Mouse (Mus musculus) lung, embryonic 15.5 days (tissue): Measurements from ENCODE around the gene Prtn3. TPM values are rescaled to one million over a fixed set of nuclear protein-coding genes. Genes with fewer than 3 reads are reported as not detected.

Experiments used
- ATAC-seq: fragments of 200-750 bp; cut with Nextera tagmentation; 2 replicates; pipeline ENCODE4 v1.8.0; 2017; ENCODE audit warnings: moderate number of reproducible peaks, borderline replicate concordance; ENCODE audit not compliant: low FRiP score, low TSS enrichment; ENCODE audit errors: extremely low read depth
- H3K27ac ChIP-seq: fragments of 300-500 bp; sonication (generic); 2 replicates; pipeline ENCODE4 v1.5.1; 2015; ENCODE audit warnings: moderate library complexity, mild to moderate bottlenecking, inconsistent platforms
- H3K27me3 ChIP-seq: fragments of 300-500 bp; sonication (generic); 2 replicates; pipeline ENCODE4 v1.6.1; 2015; ENCODE audit warnings: inconsistent platforms
- H3K36me3 ChIP-seq: fragments of 300-500 bp; sonication (generic); 2 replicates; pipeline ENCODE4 v1.6.1; 2015; ENCODE audit warnings: inconsistent platforms
- H3K4me1 ChIP-seq: fragments of 300-500 bp; sonication (generic); 2 replicates; pipeline ENCODE4 v1.6.1; 2015; ENCODE audit warnings: inconsistent platforms
- H3K4me2 ChIP-seq: fragments of 300-500 bp; sonication (generic); 2 replicates; pipeline ENCODE4 v1.6.1; 2015; ENCODE audit warnings: inconsistent platforms, mild to moderate bottlenecking, moderate library complexity
- H3K4me3 ChIP-seq: fragments of 300-500 bp; sonication (generic); 2 replicates; pipeline ENCODE4 v1.5.1; 2015; ENCODE audit warnings: mild to moderate bottlenecking, inconsistent platforms
- H3K9ac ChIP-seq: fragments of 300-500 bp; sonication (generic); 2 replicates; pipeline ENCODE4 v1.6.1; 2015; ENCODE audit warnings: inconsistent platforms
- H3K9me3 ChIP-seq: fragments of 300-500 bp; sonication (generic); 2 replicates; pipeline ENCODE4 v1.6.1; 2016; ENCODE audit warnings: inconsistent platforms
- WGBS: fragments of 180-500 bp; shearing (Covaris S2); methylation state at CpG from one replicate; pipeline ENCODE4 v1.1.7; 2015; 5-methylcytosine and 5-hydroxymethylcytosine counted together
- polyA plus RNA-seq: library from polyadenylated mRNA; unstranded; fragments of >200 nt; fragmentation: Nextera tagmentation; extraction: Ambion mirVana; gene quantifications from 2 replicates; pipeline ENCODE4 v1.2.1, GENCODE M21; 2015

Prtn3 gene
- polyA plus RNA-seq, result 3.7 and 3.8 TPM in 2 replicates

DNA sequence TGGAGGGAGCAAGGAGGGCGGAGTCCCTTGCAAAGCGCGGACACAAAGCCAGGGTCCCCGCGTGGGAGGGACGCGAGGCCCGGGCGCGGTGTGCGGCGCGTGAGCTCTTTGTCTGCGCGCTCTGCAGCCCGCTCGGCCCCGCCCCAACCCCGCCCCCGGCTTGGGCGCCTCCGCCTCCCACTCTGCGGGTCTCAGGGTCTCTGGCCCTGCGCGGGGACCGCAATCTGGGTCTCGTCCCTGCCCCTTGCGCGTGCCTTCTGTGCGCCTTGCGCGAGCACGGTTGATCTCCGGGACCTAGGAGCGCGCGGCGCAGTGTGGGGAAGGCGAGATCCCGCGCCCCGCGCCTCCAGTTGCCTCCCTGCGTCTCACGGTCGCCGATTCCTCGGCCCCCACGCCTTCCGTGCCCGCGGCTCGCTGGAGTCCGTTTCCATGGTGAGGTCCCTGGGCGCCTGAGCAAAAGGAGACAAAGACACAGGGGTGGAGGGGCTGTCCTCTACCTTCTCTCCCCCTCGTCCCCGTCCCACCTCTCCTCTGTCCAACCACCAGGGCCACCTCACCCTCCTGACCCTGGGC, at the start of gene Prtn3, which contains the start of gene Plppr3:
TSS of gene Prtn3 (plus strand) at position 187 of the 573 bp plus-strand sequence.
TSS of gene Plppr3 (minus strand) at position 345 of the 573 bp plus-strand sequence.
- Histone ChIP-seq H3K9ac (peak within 1 kb of the TSS; percentile 71), H3K9me3 (no peaks in the 10 kb centered on the region), H3K27ac (no peak within 1 kb of the TSS), H3K27me3 (no peaks in the 10 kb centered on the region), H3K4me3 (peak within 1 kb of the TSS; percentile 52), H3K4me1 (peaks cover 21% of the 10 kb centered on the region), H3K4me2 (peak within 1 kb of the TSS; percentile 87), H3K36me3 (no peaks in the 10 kb centered on the region)
- under 1% methylated on average over 46 of the region's 57 CpGs for WGBS
- ATAC-seq, result peak; percentile 82

- Histone ChIP-seq H3K4me2 (no peak overlapping the region), H3K9ac (no peak overlapping the region), H3K27me3 (no peaks in the 10 kb centered on the region), H3K27ac (no peak overlapping the region), H3K36me3 (no peaks in the 10 kb centered on the region), H3K4me3 (no peak overlapping the region), H3K9me3 (no peaks in the 10 kb centered on the region), H3K4me1 (peaks cover 4% of the 10 kb centered on the region; the same call in 1 of the 2 replicates)
- no peak for ATAC-seq
- WGBS, result 83% methylated on average over 3 of the region's 3 CpGs
Measured at GRCm38 (mm10) chr10:79831583-79831982, 42.7 kb upstream of the Prtn3 start.

DNA sequence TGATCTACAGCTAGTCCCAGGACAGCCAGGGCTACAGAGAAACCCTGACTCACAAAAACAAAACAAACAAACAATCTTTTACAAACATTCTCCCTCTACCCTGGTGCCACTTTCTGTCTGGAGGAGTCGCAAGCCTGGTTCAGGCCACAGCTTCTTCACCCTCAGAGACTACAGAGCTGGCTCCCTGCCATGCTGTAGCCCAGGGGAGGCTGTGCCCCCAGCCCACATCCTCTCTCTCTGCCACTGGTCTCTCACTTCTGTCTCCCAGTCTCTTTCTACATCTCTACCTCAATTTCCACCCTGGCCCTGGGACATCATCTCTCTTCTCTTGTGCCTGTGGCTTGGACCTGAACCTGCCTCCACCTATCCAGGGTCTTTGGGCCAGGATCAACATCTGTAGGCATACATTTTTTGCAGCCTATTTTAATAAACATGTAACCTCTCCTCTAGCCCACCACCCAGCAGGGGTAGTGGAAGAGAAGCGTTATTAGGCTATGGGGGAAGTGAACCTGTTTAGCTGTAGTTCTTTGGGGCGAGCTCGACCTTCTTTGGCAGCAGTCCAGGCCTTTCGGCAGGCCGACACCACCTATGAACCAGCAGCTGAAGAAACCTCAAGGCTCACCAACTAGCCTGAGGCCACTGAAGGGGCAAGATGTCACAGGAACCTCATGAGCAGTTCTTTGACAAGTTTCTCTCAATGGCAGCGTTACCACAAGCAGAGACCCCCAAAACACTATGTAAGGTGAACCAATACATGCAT, 42.1 kb upstream of the Prtn3 start:
- no peak overlapping the region for H3K4me2 ChIP-seq
- H3K4me3 ChIP-seq, result no peak overlapping the region
- no peaks in the 10 kb centered on the region for H3K36me3 ChIP-seq
- no peaks in the 10 kb centered on the region for H3K9me3 ChIP-seq
- no peak overlapping the region for H3K27ac ChIP-seq
- 60% methylated on average over 7 of the region's 7 CpGs for WGBS
- peaks cover 4% of the 10 kb centered on the region; the same call in 1 of the 2 replicates for H3K4me1 ChIP-seq
- no peaks in the 10 kb centered on the region for H3K27me3 ChIP-seq
- ATAC-seq, result no peak
- no peak overlapping the region for H3K9ac ChIP-seq

GRCm38 (mm10) chr10:79832786-79833181, 41.5 kb upstream of the Prtn3 start:
- Histone ChIP-seq H3K4me2 (no peak overlapping the region), H3K4me3 (no peak overlapping the region), H3K36me3 (no peaks in the 10 kb centered on the region), H3K27me3 (no peaks in the 10 kb centered on the region), H3K4me1 (peaks cover 4% of the 10 kb centered on the region), H3K9me3 (no peaks in the 10 kb centered on the region), H3K27ac (no peak overlapping the region), H3K9ac (no peak overlapping the region)
- no peak for ATAC-seq
- 64% methylated on average over 9 of the region's 9 CpGs for WGBS

GRCm38 (mm10) chr10:79834769-79835398, 39.4 kb upstream of the Prtn3 start:
- 20% methylated on average over 9 of the region's 9 CpGs for whole genome bisulfite sequencing
- Histone ChIP-seq H3K9ac (no peak overlapping the region), H3K9me3 (no peaks in the 10 kb centered on the region), H3K4me1 (peaks cover 4% of the 10 kb centered on the region), H3K27ac (no peak overlapping the region), H3K36me3 (no peaks in the 10 kb centered on the region), H3K4me3 (no peak overlapping the region), H3K27me3 (no peaks in the 10 kb centered on the region), H3K4me2 (no peak overlapping the region)
- peak; percentile 66; the same call in 1 of the 2 replicates for ATAC-seq

DNA sequence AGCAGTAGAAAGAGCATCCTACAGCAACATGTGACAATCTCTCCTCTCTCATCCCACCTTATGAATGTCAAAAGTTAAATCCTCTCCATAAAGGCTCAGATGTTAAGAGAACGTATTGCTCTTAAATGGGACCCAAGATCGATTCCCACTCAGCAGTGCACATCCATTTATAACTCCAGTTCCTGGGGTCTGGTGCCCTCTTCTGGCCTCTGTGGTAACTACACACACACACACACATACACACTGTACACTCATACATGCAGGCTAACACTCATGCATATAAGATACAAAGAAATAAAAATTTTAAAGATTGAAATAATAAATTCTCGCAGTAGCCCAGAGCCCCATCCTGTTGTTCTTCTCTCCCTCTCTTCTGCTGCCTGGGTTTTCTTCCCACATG, 37.4 kb upstream of the Prtn3 start:
- no peak overlapping the region for H3K4me2 ChIP-seq
- no peak overlapping the region for H3K9ac ChIP-seq
- no peak for ATAC-seq
- H3K27me3 ChIP-seq, result no peaks in the 10 kb centered on the region
- WGBS, result 94% methylated on average over 3 of the region's 3 CpGs
- peaks cover 14% of the 10 kb centered on the region for H3K4me1 ChIP-seq
- H3K27ac ChIP-seq, result no peak overlapping the region
- no peak overlapping the region for H3K4me3 ChIP-seq
- no peaks in the 10 kb centered on the region for H3K36me3 ChIP-seq
- H3K9me3 ChIP-seq, result no peaks in the 10 kb centered on the region

DNA sequence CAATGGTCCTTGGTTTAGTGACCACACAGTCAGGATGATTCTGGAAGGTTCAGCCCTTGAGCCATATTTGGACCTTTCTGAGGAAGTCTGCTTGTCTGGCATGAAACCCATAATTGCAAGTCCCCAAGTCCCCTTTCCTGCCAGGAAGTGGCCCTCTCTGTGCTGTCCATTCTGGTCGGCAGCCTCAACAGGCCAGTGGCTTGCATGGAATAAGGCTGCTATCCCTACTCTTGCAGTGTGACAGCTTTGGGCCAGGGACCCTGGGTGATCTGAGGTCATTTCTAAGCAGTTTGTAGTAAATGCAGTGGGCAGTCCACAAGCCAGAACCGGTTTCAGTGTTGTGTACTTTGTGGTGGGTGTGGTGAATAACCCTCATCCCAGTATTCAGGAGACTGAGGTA, 36.1 kb upstream of the Prtn3 start:
- peak overlapping the region; percentile 9; the same call in 1 of the 2 replicates for H3K27ac ChIP-seq
- H3K9me3 ChIP-seq, result no peaks in the 10 kb centered on the region
- H3K4me1 ChIP-seq, result peaks cover 26% of the 10 kb centered on the region
- no peak overlapping the region for H3K4me3 ChIP-seq
- H3K4me2 ChIP-seq, result no peak overlapping the region
- no peaks in the 10 kb centered on the region for H3K36me3 ChIP-seq
- 50% methylated on average over 2 of the region's 2 CpGs for WGBS
- no peaks in the 10 kb centered on the region for H3K27me3 ChIP-seq
- ATAC-seq, result no peak
- H3K9ac ChIP-seq, result no peak overlapping the region

- peaks cover 35% of the 10 kb centered on the region for H3K4me1 ChIP-seq
- H3K4me2 ChIP-seq, result peak overlapping the region; percentile 75; the same call in 1 of the 2 replicates
- no peaks in the 10 kb centered on the region for H3K9me3 ChIP-seq
- 95% methylated on average over 3 of the region's 3 CpGs for WGBS
- H3K9ac ChIP-seq, result no peak overlapping the region
- no peaks in the 10 kb centered on the region for H3K27me3 ChIP-seq
- no peak for ATAC-seq
- H3K27ac ChIP-seq, result peak overlapping the region; percentile 93
- H3K4me3 ChIP-seq, result peak overlapping the region; percentile 42
- H3K36me3 ChIP-seq, result no peaks in the 10 kb centered on the region
Measured at GRCm38 (mm10) chr10:79840091-79840490, 34.2 kb upstream of the Prtn3 start.

DNA sequence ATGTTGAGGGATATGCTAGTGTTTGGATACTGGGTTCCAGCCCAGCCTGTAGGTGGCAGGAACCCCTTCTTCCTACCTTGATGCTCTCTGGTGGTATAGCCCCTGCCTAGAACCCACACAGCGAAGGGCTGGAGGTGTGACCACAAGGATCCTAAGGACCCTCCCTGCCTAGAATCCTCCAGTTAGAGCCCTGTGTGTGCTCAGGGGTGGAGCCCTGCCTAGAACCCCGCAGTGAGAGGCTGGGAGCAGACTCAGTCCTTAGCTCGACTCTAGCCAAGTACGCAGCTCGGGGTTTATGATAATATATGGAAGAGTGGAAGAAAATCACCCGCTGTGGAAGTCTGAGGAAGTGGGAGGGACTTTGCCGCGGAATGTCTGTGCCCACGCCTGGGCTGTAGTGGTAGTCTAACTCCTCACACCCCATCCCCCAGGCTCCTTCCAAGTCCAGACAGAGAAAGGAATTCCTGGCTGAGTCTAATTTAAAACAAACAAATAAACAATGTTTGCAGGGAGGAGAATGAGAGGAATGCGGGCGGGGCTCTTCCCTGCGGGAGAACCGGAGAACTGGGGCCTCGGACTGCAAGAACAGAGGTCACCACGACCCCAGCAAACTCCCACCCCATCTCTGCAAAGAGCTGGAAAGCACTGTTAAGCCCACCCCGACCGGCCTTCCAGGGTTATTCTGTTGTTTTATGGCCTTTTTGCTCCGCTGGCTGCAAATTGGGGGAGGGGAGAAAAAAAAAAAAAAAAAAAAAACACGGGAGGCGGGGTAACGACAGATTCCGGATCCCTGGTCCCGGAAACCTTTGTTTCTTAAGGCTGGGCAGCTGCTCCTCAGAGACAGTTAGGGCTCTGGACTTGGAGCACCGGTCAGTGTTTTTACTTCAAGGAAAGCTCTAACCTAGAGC, 33.4 kb upstream of the Prtn3 start:
- ATAC-seq, result peak; percentile 94
- WGBS, result under 1% methylated on average over 24 of the region's 24 CpGs
- no peaks in the 10 kb centered on the region for H3K36me3 ChIP-seq
- peak overlapping the region; percentile 75 for H3K4me2 ChIP-seq
- H3K4me1 ChIP-seq, result peaks cover 35% of the 10 kb centered on the region
- H3K4me3 ChIP-seq, result peak overlapping the region; percentile 42
- H3K27ac ChIP-seq, result peak overlapping the region; percentile 93
- peak overlapping the region; percentile 47 for H3K9ac ChIP-seq
- no peaks in the 10 kb centered on the region for H3K27me3 ChIP-seq
- no peaks in the 10 kb centered on the region for H3K9me3 ChIP-seq

- no peak for ATAC-seq
- no peaks in the 10 kb centered on the region for H3K9me3 ChIP-seq
- H3K4me1 ChIP-seq, result peaks cover 35% of the 10 kb centered on the region
- 59% methylated on average over 3 of the region's 3 CpGs for WGBS
- no peak overlapping the region for H3K4me2 ChIP-seq
- no peaks in the 10 kb centered on the region for H3K27me3 ChIP-seq
- no peak overlapping the region for H3K4me3 ChIP-seq
- no peak overlapping the region for H3K9ac ChIP-seq
- H3K36me3 ChIP-seq, result no peaks in the 10 kb centered on the region
- H3K27ac ChIP-seq, result peak overlapping the region; percentile 57
Measured at GRCm38 (mm10) chr10:79842322-79842721, 32.0 kb upstream of the Prtn3 start.

DNA sequence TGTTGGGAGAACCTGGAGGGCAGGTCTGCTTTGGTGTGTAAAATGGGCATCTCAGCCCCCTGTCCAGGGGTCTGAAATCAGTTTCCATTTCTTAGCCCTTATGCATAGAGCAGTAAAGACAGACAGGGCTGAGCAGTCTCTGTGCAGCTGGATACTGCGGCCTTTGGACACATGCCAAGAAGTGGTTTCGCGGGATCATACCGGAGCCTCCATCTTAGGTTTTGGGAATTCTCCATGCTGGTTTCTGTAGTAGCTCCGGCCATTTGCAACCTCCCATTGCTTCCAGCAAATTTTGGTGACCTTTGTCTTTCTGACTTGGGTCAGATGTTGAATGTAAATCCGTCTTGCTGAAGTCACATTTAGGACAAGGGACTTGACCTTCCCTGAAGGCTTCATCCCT, 30.8 kb upstream of the Prtn3 start:
- Histone ChIP-seq H3K4me1 (peaks cover 35% of the 10 kb centered on the region), H3K27ac (no peak overlapping the region), H3K9ac (no peak overlapping the region; the same call in 1 of the 2 replicates)

More for the DNA sequence above, 30.8 kb upstream of the Prtn3 start:
- Histone ChIP-seq H3K4me2 (no peak overlapping the region), H3K27me3 (no peaks in the 10 kb centered on the region), H3K9me3 (no peaks in the 10 kb centered on the region), H3K4me3 (no peak overlapping the region), H3K36me3 (no peaks in the 10 kb centered on the region)
- no peak for ATAC-seq
- 38% methylated on average over 6 of the region's 6 CpGs for WGBS
